Mouse (Mus musculus): ENCODE results near the gene Borcs7. TPM values are rescaled to one million over a fixed set of nuclear protein-coding genes. Genes with fewer than 3 reads are reported as not detected.

Borcs7 gene
- polyA plus RNA-seq, 1 experiment, result 4.0 TPM

DNA sequence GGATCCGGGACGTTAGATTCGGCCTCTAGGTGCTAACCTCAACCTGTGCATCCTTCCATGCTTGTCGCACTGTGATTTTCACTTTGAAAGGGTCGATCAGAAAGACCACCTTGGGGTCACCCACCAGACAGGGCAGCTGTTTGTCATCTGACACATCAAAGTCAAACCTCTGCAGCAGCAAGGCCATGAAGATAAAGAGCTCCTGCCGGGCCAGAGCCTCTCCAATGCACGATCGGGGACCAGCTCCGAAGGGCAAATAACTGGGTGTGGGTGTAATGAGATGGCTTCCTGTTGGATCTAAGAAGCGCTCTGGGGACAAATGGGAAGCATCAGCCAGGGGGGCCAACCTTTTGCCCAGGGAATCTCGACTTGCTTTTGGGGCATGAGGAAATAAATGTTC is 22.4 kb upstream of the Borcs7 start:
- Histone ChIP-seq H3K36me3 (ENCODE audit: control insufficient read depth, insufficient read depth) (no peaks in the 10 kb centered on the region), H3K79me2 (ENCODE audit: control insufficient read depth, insufficient read depth) (no peaks in the 10 kb centered on the region), H3K79me3 (ENCODE audit: low read depth) (no peaks in the 10 kb centered on the region), H3ac (ENCODE audit: control insufficient read depth, insufficient read length, low read depth) (no peak overlapping the region), H3K27me3 (ENCODE audit: control insufficient read depth, insufficient read depth, insufficient read length) (peaks cover 12% of the 10 kb centered on the region), H3K4me3 (ENCODE audit: insufficient read depth, poor library complexity, severe bottlenecking) (no peak overlapping the region)
- no peak for TF ChIP-seq CTCF (IDR thresholded peaks at IDR 0.05; ENCODE audit: control insufficient read depth, insufficient read depth, insufficient read length)
- no peak for TF ChIP-seq CEBPB (IDR thresholded peaks at IDR 0.05; ENCODE audit: low read depth)
- no peak for TF ChIP-seq MYOD1 (IDR thresholded peaks at IDR 0.05; ENCODE audit: control insufficient read depth, insufficient read length, low read depth)
- TF ChIP-seq MAX (IDR thresholded peaks at IDR 0.05), result no peak
- TF ChIP-seq MYOG (IDR thresholded peaks at IDR 0.05; ENCODE audit: control insufficient read depth, extremely low read depth, insufficient read length), result no peak
- TF ChIP-seq USF1 (IDR thresholded peaks at IDR 0.05; ENCODE audit: low read depth), result no peak
- no peak for TF ChIP-seq FOSL1 (IDR thresholded peaks at IDR 0.05; ENCODE audit: insufficient read depth, low read length, poor library complexity, severe bottlenecking)

DNA sequence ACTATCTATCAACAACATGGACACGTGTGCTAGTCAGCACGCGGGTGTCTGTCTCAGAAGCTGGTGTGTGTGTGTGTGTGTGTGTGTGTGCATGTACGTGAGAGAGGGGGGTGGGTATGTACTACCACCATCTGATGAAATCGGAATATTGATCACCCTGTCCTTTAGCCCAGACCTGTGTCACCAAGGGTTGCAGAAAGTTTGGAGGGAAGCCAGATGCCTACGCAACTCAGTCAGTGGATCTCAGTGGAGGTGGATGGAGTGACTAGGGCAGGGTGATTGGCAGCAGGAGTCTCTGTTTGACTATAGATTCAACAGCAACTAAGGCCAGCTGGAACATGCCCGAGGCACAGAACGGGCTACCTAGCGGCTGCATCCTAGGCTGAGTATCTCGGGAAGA is 21.4 kb upstream of the Borcs7 start:
- Histone ChIP-seq H3K27me3 (ENCODE audit: control insufficient read depth, insufficient read depth, insufficient read length) (peaks cover 20% of the 10 kb centered on the region), H3K79me3 (ENCODE audit: low read depth) (no peaks in the 10 kb centered on the region), H3ac (ENCODE audit: control insufficient read depth, insufficient read length, low read depth) (no peak overlapping the region), H3K36me3 (ENCODE audit: control insufficient read depth, insufficient read depth) (no peaks in the 10 kb centered on the region), H3K4me3 (ENCODE audit: insufficient read depth, poor library complexity, severe bottlenecking) (no peak overlapping the region), H3K79me2 (ENCODE audit: control insufficient read depth, insufficient read depth) (no peaks in the 10 kb centered on the region)
- no peak for TF ChIP-seq CTCF (IDR thresholded peaks at IDR 0.05; ENCODE audit: control insufficient read depth, insufficient read depth, insufficient read length)
- TF ChIP-seq CEBPB (IDR thresholded peaks at IDR 0.05; ENCODE audit: low read depth), result no peak
- TF ChIP-seq FOSL1 (IDR thresholded peaks at IDR 0.05; ENCODE audit: insufficient read depth, low read length, poor library complexity, severe bottlenecking), result no peak
- TF ChIP-seq MYOG (IDR thresholded peaks at IDR 0.05; ENCODE audit: control insufficient read depth, extremely low read depth, insufficient read length), result no peak
- TF ChIP-seq USF1 (IDR thresholded peaks at IDR 0.05; ENCODE audit: low read depth), result no peak
- TF ChIP-seq MAX (IDR thresholded peaks at IDR 0.05), result no peak

DNA sequence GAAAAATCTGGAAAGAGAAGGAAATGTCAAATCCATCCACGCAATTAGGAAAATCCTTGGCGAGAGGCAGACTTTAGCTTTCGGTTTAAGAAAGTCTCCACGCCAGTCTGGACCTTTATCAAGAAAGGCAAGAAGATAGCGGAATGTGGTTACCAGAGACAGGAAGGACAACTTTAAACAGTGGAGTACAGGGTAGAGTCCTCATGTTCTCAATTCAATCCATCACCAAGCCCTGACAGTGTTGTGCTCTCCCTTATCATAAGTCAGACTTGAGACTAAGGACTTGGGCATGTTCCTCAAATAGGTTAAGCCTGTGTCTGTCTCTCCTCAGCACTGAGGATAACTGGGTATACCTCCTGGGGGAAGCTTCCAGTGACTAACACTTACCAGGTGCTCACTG is 19.9 kb upstream of the Borcs7 start:
- H3K27me3 ChIP-seq (ENCODE audit: control insufficient read depth, insufficient read depth, insufficient read length), result peaks cover 23% of the 10 kb centered on the region
- no peaks in the 10 kb centered on the region for H3K79me2 ChIP-seq (ENCODE audit: control insufficient read depth, insufficient read depth)
- TF ChIP-seq CTCF (IDR thresholded peaks at IDR 0.05; ENCODE audit: control insufficient read depth, insufficient read depth, insufficient read length) (no peak), FOSL1 (IDR thresholded peaks at IDR 0.05; ENCODE audit: insufficient read depth, low read length, poor library complexity, severe bottlenecking) (no peak), MYOD1 (IDR thresholded peaks at IDR 0.05; ENCODE audit: control insufficient read depth, insufficient read length, low read depth) (no peak), MAX (IDR thresholded peaks at IDR 0.05) (no peak), CEBPB (IDR thresholded peaks at IDR 0.05; ENCODE audit: low read depth) (no peak), USF1 (IDR thresholded peaks at IDR 0.05; ENCODE audit: low read depth) (no peak), MYOG (IDR thresholded peaks at IDR 0.05; ENCODE audit: control insufficient read depth, extremely low read depth, insufficient read length) (no peak)
- H3ac ChIP-seq (ENCODE audit: control insufficient read depth, insufficient read length, low read depth), result no peak overlapping the region
- H3K4me3 ChIP-seq (ENCODE audit: insufficient read depth, poor library complexity, severe bottlenecking), result no peak overlapping the region
- H3K36me3 ChIP-seq (ENCODE audit: control insufficient read depth, insufficient read depth), result no peaks in the 10 kb centered on the region
- no peaks in the 10 kb centered on the region for H3K79me3 ChIP-seq (ENCODE audit: low read depth)

DNA sequence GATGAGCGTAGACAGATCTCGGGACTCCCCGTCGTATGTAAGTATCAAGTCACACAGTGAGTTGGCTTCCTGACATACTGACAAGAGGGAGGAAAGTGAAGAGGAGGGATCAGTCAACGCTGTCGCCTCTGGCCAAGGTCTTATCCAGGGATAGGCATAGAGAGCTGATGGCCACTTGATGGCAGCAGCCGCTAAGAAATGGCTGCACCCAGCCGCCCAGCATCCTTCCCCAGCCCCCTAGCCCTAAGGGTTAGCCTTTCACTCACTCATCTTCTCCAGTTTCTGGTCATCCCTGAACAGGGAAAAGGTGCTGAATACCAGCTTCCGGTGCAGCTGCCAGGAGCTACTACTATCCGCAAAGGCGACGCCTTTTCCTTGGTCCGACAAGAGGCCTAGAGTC is 19.0 kb upstream of the Borcs7 start:
- no peak for TF ChIP-seq CEBPB (IDR thresholded peaks at IDR 0.05; ENCODE audit: low read depth)
- TF ChIP-seq FOSL1 (IDR thresholded peaks at IDR 0.05; ENCODE audit: insufficient read depth, low read length, poor library complexity, severe bottlenecking), result no peak
- TF ChIP-seq MAX (IDR thresholded peaks at IDR 0.05), result no peak
- TF ChIP-seq CTCF (IDR thresholded peaks at IDR 0.05; ENCODE audit: control insufficient read depth, insufficient read depth, insufficient read length), result peak; percentile 91
- TF ChIP-seq MYOD1 (IDR thresholded peaks at IDR 0.05; ENCODE audit: control insufficient read depth, insufficient read length, low read depth), result no peak
- no peak for TF ChIP-seq USF1 (IDR thresholded peaks at IDR 0.05; ENCODE audit: low read depth)
- no peak for TF ChIP-seq MYOG (IDR thresholded peaks at IDR 0.05; ENCODE audit: control insufficient read depth, extremely low read depth, insufficient read length)
- no peak overlapping the region for H3ac ChIP-seq (ENCODE audit: control insufficient read depth, insufficient read length, low read depth)
- H3K79me2 ChIP-seq (ENCODE audit: control insufficient read depth, insufficient read depth), result no peaks in the 10 kb centered on the region
- no peak overlapping the region for H3K4me3 ChIP-seq (ENCODE audit: insufficient read depth, poor library complexity, severe bottlenecking)
- H3K79me3 ChIP-seq (ENCODE audit: low read depth), result no peaks in the 10 kb centered on the region
- H3K36me3 ChIP-seq (ENCODE audit: control insufficient read depth, insufficient read depth), result no peaks in the 10 kb centered on the region
- peaks cover 30% of the 10 kb centered on the region for H3K27me3 ChIP-seq (ENCODE audit: control insufficient read depth, insufficient read depth, insufficient read length)

DNA sequence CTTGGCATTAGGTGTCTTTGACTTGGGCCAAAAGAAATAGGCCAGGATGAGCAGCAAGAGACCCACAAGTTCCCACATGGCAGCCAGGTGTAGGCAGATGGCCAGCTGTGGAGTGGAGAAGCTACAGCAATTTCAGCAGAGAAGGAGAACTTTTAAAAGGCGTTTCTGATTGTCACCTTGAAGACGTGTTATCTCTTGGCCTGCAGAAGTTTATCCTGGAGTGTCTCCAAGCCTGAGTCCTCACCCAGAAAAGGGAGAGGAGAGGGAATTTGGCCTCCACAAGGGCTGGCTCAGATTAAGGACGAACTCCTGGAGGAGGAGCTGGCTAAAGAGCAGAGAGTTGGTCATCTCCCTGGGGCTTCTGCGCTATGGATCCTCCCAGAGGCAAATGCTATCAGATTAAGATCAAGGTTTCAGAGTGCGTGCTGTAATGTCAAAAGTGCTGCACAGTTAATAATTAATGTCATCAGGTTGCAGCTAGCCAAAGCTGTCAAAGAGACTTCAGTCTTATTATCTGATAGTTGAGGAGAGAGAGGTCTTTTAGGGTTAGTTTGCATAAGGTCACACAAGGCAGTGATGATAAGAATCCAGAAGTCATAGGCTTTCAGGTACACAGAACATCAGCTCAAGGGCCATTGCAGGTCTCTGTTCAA is 16.8 kb upstream of the Borcs7 start, which contains the start of gene Cyp17a1:
Gene Cyp17a1 (minus strand): TSS at position 407 of the 653 bp plus-strand sequence.
- no peak within 1 kb of the TSS for H3K4me3 ChIP-seq (ENCODE audit: insufficient read depth, poor library complexity, severe bottlenecking)
- H3K79me2 ChIP-seq (ENCODE audit: control insufficient read depth, insufficient read depth), result no peaks in the 10 kb centered on the region
- no peak within 1 kb of the TSS for H3ac ChIP-seq (ENCODE audit: control insufficient read depth, insufficient read length, low read depth)
- H3K36me3 ChIP-seq (ENCODE audit: control insufficient read depth, insufficient read depth), result no peaks in the 10 kb centered on the region
- TF ChIP-seq CTCF (IDR thresholded peaks at IDR 0.05; ENCODE audit: control insufficient read depth, insufficient read depth, insufficient read length) (no peak), FOSL1 (IDR thresholded peaks at IDR 0.05; ENCODE audit: insufficient read depth, low read length, poor library complexity, severe bottlenecking) (no peak), MYOD1 (IDR thresholded peaks at IDR 0.05; ENCODE audit: control insufficient read depth, insufficient read length, low read depth) (no peak), CEBPB (IDR thresholded peaks at IDR 0.05; ENCODE audit: low read depth) (no peak), MYOG (IDR thresholded peaks at IDR 0.05; ENCODE audit: control insufficient read depth, extremely low read depth, insufficient read length) (no peak), MAX (IDR thresholded peaks at IDR 0.05) (no peak), USF1 (IDR thresholded peaks at IDR 0.05; ENCODE audit: low read depth) (no peak)
- peaks cover 35% of the 10 kb centered on the region for H3K27me3 ChIP-seq (ENCODE audit: control insufficient read depth, insufficient read depth, insufficient read length)
- H3K79me3 ChIP-seq (ENCODE audit: low read depth), result no peaks in the 10 kb centered on the region

Measured in C2C12 (cell line).